Mouse (Mus musculus) limb, embryonic 12.5 days (tissue): Measurements from ENCODE around the gene Pkn1. TPM values are rescaled to one million over a fixed set of nuclear protein-coding genes. Genes with fewer than 3 reads are reported as not detected.
A peak's percentile ranks its signal among the peaks of the same experiment; 100 is the strongest.

Experiments
- ATAC-seq: fragments of 200-750 bp; cut with Nextera tagmentation; 2 replicates; pipeline ENCODE4 v1.8.0; 2017; ENCODE audit warnings: low read depth, moderate TSS enrichment; ENCODE audit not compliant: insufficient number of reproducible peaks, insufficient read depth, low FRiP score, low TSS enrichment
- H3K27ac ChIP-seq: fragments of 300-500 bp; sonication (generic); 2 replicates; pipeline ENCODE4 v1.5.1; 2016; ENCODE audit warnings: mild to moderate bottlenecking, moderate library complexity
- H3K27me3 ChIP-seq: fragments of 300-500 bp; sonication (generic); 2 replicates; pipeline ENCODE4 v1.6.1; 2016; ENCODE audit warnings: mild to moderate bottlenecking, moderate library complexity
- H3K36me3 ChIP-seq: fragments of 300-500 bp; sonication (generic); 2 replicates; pipeline ENCODE4 v1.6.1; 2016; ENCODE audit warnings: mild to moderate bottlenecking, moderate library complexity
- H3K4me1 ChIP-seq: fragments of 300-500 bp; sonication (generic); replicated peaks from 2 replicates; pipeline ENCODE4 v1.6.1; 2016
- H3K4me2 ChIP-seq: fragments of 300-500 bp; sonication (generic); 2 replicates; pipeline ENCODE4 v1.6.1; 2016; ENCODE audit warnings: mild to moderate bottlenecking, moderate library complexity
- H3K4me3 ChIP-seq: fragments of 300-500 bp; sonication (generic); replicated peaks from 2 replicates; pipeline ENCODE4 v1.5.1; 2016; ENCODE audit warnings: mild to moderate bottlenecking
- H3K9ac ChIP-seq: fragments of 300-500 bp; sonication (generic); replicated peaks from 2 replicates; pipeline ENCODE4 v1.6.1; 2016; ENCODE audit warnings: mild to moderate bottlenecking, moderate library complexity
- H3K9me3 ChIP-seq: fragments of 300-500 bp; sonication (generic); 2 replicates; pipeline ENCODE4 v1.6.1; 2016; ENCODE audit warnings: mild to moderate bottlenecking, moderate library complexity
- WGBS: fragments of 180-500 bp; shearing (Covaris S2); methylation state at CpG from one replicate; pipeline ENCODE4 v1.1.7; 2016; 5-methylcytosine and 5-hydroxymethylcytosine counted together
- polyA plus RNA-seq: library from polyadenylated mRNA; unstranded; fragments of >200 nt; fragmentation: Nextera tagmentation; extraction: Ambion mirVana; gene quantifications from 2 replicates; pipeline ENCODE4 v1.2.1, GENCODE M21; 2016

Gene Pkn1
- polyA plus RNA-seq, 1 experiment from 2014 or later, result 36.8 TPM

- Histone ChIP-seq H3K36me3 (peaks cover 32% of the 10 kb centered on the region), H3K4me3 (no peak overlapping the region), H3K4me1 (peaks cover 66% of the 10 kb centered on the region), H3K9ac (no peak overlapping the region), H3K27me3 (peaks cover 22% of the 10 kb centered on the region), H3K4me2 (no peak overlapping the region), H3K27ac (no peak overlapping the region), H3K9me3 (no peaks in the 10 kb centered on the region)
- no peak for ATAC-seq
- WGBS, result 49% methylated on average over 2 of the region's 2 CpGs
Observed at GRCm38 (mm10) chr8:83664931-83665625, 33.9 kb downstream of the Pkn1 start.

- H3K36me3 ChIP-seq, result peaks cover 23% of the 10 kb centered on the region
- H3K4me1 ChIP-seq, result peaks cover 68% of the 10 kb centered on the region
- H3K27ac ChIP-seq, result no peak overlapping the region
- no peak overlapping the region for H3K4me3 ChIP-seq
- H3K9ac ChIP-seq, result no peak overlapping the region
- no peak for ATAC-seq
- H3K27me3 ChIP-seq, result peaks cover 19% of the 10 kb centered on the region
- H3K9me3 ChIP-seq, result no peaks in the 10 kb centered on the region
- no peak overlapping the region for H3K4me2 ChIP-seq
- 87% methylated on average over 13 of the region's 13 CpGs for WGBS
Observed at GRCm38 (mm10) chr8:83664096-83664495, 34.9 kb downstream of the Pkn1 start.

- 4% methylated on average over 4 of the region's 4 CpGs for WGBS
- no peak; the same call in 1 of the 2 replicates for ATAC-seq
- Histone ChIP-seq H3K4me2 (no peak overlapping the region), H3K9ac (no peak overlapping the region), H3K27me3 (peaks cover 6% of the 10 kb centered on the region), H3K4me1 (peaks cover 57% of the 10 kb centered on the region), H3K9me3 (no peaks in the 10 kb centered on the region), H3K36me3 (peaks cover 34% of the 10 kb centered on the region; the same call in 1 of the 2 replicates), H3K27ac (0 out of 2 replicates have a peak overlapping the region, but pooled peaks have one; percentile 1), H3K4me3 (no peak overlapping the region)
Observed at GRCm38 (mm10) chr8:83662421-83662826, 36.6 kb downstream of the Pkn1 start.

GRCm38 (mm10) chr8:83660995-83661680, 37.8 kb downstream of the Pkn1 start:
- Histone ChIP-seq H3K4me1 (peaks cover 47% of the 10 kb centered on the region), H3K4me3 (peak overlapping the region; percentile 15), H3K27me3 (no peaks in the 10 kb centered on the region), H3K4me2 (peak overlapping the region; percentile 45), H3K27ac (peak overlapping the region; percentile 66), H3K9ac (peak overlapping the region; percentile 40), H3K36me3 (peaks cover 44% of the 10 kb centered on the region; the same call in 1 of the 2 replicates), H3K9me3 (no peaks in the 10 kb centered on the region)
- 10% methylated on average over 22 of the region's 22 CpGs for WGBS
- peak; percentile 12 for ATAC-seq

- Histone ChIP-seq H3K9me3 (no peaks in the 10 kb centered on the region), H3K4me3 (no peak overlapping the region), H3K27ac (peak overlapping the region; percentile 66; the same call in 1 of the 2 replicates), H3K4me2 (peak overlapping the region; percentile 45), H3K4me1 (peaks cover 41% of the 10 kb centered on the region), H3K9ac (peak overlapping the region; percentile 40; the same call in 1 of the 2 replicates), H3K27me3 (no peaks in the 10 kb centered on the region), H3K36me3 (peaks cover 50% of the 10 kb centered on the region; the same call in 1 of the 2 replicates)
- peak; percentile 4 for ATAC-seq
- WGBS, result 5% methylated on average over 8 of the region's 8 CpGs
Observed at GRCm38 (mm10) chr8:83660545-83660944, 38.4 kb downstream of the Pkn1 start.

GRCm38 (mm10) chr8:83656484-83657246, 42.3 kb downstream of the Pkn1 start:
- WGBS, result 78% methylated on average over 13 of the region's 13 CpGs
- no peak for ATAC-seq
- Histone ChIP-seq H3K27me3 (no peaks in the 10 kb centered on the region), H3K27ac (no peak overlapping the region), H3K9me3 (no peaks in the 10 kb centered on the region), H3K4me2 (no peak overlapping the region), H3K4me1 (peaks cover 38% of the 10 kb centered on the region), H3K9ac (no peak overlapping the region), H3K36me3 (peaks cover 31% of the 10 kb centered on the region; the same call in 1 of the 2 replicates), H3K4me3 (no peak overlapping the region)

GRCm38 (mm10) chr8:83656043-83656442, 42.9 kb downstream of the Pkn1 start:
- H3K4me2 ChIP-seq, result no peak overlapping the region
- no peak for ATAC-seq

GRCm38 (mm10) chr8:83654725-83655124, 44.3 kb downstream of the Pkn1 start:
- Histone ChIP-seq H3K36me3 (peaks cover 31% of the 10 kb centered on the region; the same call in 1 of the 2 replicates), H3K27ac (no peak overlapping the region), H3K27me3 (no peaks in the 10 kb centered on the region), H3K4me3 (no peak overlapping the region), H3K9me3 (0 out of 2 replicates have a peak, but pooled peaks cover 5% of the 10 kb centered on the region), H3K4me1 (peaks cover 19% of the 10 kb centered on the region), H3K9ac (no peak overlapping the region), H3K4me2 (no peak overlapping the region)
- no peak for ATAC-seq
- WGBS, result 93% methylated on average over 6 of the region's 6 CpGs

More at GRCm38 (mm10) chr8:83656043-83656442, 42.9 kb downstream of the Pkn1 start:
- Histone ChIP-seq H3K27me3 (no peaks in the 10 kb centered on the region), H3K9me3 (0 out of 2 replicates have a peak, but pooled peaks cover 4% of the 10 kb centered on the region), H3K36me3 (peaks cover 31% of the 10 kb centered on the region; the same call in 1 of the 2 replicates), H3K4me3 (no peak overlapping the region), H3K9ac (no peak overlapping the region), H3K27ac (no peak overlapping the region), H3K4me1 (peaks cover 32% of the 10 kb centered on the region)
- 91% methylated on average over 9 of the region's 9 CpGs for WGBS

GRCm38 (mm10) chr8:83653662-83654017, 45.3 kb downstream of the Pkn1 start:
- ATAC-seq, result no peak
- peak overlapping the region; percentile 53 for H3K27ac ChIP-seq
- H3K9ac ChIP-seq, result peak overlapping the region; percentile 81
- no peaks in the 10 kb centered on the region for H3K27me3 ChIP-seq
- 0 out of 2 replicates have a peak, but pooled peaks cover 5% of the 10 kb centered on the region for H3K9me3 ChIP-seq
- H3K36me3 ChIP-seq, result peaks cover 27% of the 10 kb centered on the region; the same call in 1 of the 2 replicates
- H3K4me2 ChIP-seq, result peak overlapping the region; percentile 96
- 47% methylated on average over 10 of the region's 10 CpGs for WGBS
- peak overlapping the region; percentile 85 for H3K4me3 ChIP-seq
- peaks cover 18% of the 10 kb centered on the region for H3K4me1 ChIP-seq

- peak; percentile 46; the same call in 1 of the 2 replicates for ATAC-seq
- peak overlapping the region; percentile 81 for H3K9ac ChIP-seq
- peaks cover 22% of the 10 kb centered on the region; the same call in 1 of the 2 replicates for H3K36me3 ChIP-seq
- peak overlapping the region; percentile 67 for H3K27ac ChIP-seq
- no peaks in the 10 kb centered on the region for H3K27me3 ChIP-seq
- H3K9me3 ChIP-seq, result 0 out of 2 replicates have a peak, but pooled peaks cover 8% of the 10 kb centered on the region
- H3K4me1 ChIP-seq, result peaks cover 18% of the 10 kb centered on the region
- peak overlapping the region; percentile 85 for H3K4me3 ChIP-seq
- H3K4me2 ChIP-seq, result peak overlapping the region; percentile 96
- 2% methylated on average over 45 of the region's 46 CpGs for WGBS
Observed at GRCm38 (mm10) chr8:83652744-83653661, 46.0 kb downstream of the Pkn1 start.
